Mouse (Mus musculus) retina, adult 2 months (tissue): Measurements from ENCODE around the gene Cpa3.

ENCODE experiments used
- DNase-seq: peaks from one replicate; pipeline ENCODE4 v3.0.0-alpha.2; 2012; ENCODE audit warnings: low read depth, low spot score

The Cpa3 gene

DNA sequence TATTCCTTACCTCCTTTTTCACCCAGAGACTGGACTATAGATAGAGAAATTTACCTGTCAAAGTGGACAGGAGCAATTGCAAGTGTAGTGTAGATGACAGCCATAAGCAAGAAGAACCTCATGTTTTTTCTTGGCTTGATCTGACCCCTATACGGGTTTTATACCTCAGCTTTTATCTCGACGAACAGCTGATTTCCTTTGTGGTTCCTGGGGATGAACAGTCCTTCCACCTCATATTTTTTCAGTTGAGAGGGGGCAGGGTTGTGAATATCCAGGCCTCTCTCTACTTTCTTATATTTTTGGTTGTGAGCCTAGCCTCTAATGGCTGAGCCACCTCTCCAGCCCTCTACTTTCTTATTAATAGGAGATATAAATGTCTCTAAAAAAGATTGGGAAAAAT is at the start of gene Cpa3:
Cpa3 (minus strand) TSS at position 132 of the 400 bp plus-strand sequence.
- no peak for DNase-seq

DNA sequence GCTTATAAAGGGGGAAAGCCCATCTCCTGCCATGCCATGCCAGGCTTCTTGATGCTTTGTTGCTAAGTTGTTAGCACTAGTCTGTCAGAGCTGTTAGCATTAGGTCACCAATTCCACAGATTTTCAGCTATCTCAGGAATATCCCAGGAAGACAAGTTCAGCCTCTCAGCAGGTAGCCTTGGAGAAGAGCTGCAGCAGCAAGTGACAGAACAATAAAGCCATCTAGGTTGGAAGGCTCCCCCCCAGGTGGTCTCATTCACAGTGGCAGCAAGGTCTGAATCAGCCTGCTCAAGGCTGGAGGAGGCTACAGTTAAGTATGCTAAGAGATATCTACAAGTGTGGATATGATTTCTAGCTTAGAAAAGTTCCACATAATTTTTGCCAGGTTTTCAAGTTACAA is 49.4 kb upstream of the Cpa3 start:
- DNase-seq, result no peak

DNA sequence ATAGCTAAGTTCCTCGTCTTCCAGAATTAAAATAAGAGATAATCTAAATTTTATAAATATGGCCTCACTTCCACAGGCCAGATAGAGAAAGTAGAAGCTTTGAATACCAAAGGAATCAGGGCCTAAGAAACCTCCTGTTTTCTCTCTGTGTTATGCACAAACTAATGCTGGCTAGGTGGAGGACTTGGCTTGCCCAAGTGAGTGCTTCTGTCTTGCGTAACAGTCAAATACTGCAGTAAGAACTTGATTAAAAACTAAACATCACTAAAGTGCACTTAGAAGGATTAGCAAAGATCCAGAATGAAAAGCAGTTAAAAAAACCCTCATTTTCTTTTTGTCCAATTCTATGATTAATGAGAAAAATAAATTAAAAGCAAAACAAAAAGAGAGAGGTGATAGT is 46.8 kb upstream of the Cpa3 start:
- DNase-seq, result no peak

DNA sequence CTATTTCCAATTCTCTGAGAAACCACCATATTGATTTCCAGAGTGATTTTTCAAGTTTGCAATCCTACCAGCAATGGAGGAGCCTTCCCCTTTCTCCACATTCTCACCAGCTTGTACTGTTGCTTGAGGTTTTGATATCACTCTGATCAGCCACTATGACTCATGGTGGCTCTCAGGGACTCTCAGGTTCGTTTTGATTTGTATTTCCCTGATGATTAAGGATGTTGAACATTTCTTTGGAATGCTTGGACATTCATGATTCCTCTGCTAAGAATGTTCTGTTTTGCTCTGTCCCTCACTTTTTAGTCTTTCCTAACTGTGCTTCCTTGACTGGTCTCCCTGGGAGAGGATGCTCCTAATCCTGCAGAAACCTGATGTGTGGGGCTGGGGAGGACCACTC is 39.8 kb upstream of the Cpa3 start:
- no peak for DNase-seq

DNA sequence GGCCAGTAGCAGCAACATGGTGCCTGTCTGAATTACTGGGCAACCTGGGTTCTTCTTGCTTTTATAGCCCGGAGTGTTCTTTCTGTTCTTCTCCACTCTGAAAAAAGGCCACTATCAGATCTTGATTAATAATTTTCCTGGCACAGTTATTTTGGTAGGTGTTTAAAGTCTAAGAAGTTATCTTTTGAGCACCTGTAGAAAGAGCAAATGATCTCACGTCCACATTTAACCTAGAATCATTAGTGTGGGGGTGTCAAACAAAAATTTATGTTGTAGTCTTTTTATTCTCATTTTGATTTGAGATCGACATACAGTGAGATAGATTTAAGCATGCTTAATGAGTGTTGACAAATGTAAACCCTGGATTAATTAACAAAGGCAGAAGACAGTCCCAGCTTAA is 33.7 kb upstream of the Cpa3 start, which contains the start of gene Cpb1:
Cpb1 (minus strand) TSS at position 101 of the 400 bp plus-strand sequence.
- DNase-seq, result no peak

DNA sequence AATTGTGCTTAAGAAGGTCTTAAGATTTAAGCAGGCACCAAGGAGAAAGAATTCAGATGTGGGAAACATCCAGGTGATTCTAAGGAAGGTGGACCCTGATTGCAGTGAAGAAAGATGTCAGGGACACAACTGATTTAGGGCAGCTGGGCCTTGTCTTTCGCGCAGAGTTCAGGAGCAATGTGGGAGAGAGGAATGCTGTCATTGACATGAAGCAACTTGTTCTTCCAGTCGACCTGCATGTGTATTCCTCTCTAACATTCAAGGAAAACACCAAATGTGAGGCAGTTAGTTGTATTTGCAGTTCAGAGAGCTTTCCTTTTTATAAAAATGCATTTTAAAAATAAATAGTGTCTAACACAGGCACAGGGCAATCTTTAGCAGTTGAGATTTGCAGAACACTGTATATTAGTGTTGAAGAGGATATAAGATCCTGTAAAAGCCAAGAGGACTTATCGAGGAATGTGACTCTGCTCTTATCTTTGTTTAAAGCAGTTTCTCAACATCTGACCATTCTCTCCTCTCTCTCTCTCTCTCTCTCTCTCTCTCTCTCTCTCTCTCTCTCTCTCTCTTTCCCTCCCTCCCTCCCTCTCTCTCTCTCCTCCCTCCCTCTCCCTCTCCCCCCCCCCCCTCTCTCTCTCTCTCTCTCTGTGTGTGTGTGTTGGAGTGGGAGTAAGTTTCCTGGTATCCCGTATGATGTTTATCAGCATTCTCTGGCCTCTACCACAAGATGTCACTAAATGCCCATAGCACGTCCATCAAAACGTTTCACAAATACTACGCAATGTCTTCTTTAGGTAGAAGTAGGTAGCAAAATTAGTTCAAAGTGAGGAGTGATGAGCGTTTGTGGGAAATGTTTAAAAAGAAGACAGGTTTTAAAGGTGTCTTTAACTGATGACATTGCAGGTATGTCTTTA is 12.8 kb upstream of the Cpa3 start:
- DNase-seq, result peak; percentile 2

DNA sequence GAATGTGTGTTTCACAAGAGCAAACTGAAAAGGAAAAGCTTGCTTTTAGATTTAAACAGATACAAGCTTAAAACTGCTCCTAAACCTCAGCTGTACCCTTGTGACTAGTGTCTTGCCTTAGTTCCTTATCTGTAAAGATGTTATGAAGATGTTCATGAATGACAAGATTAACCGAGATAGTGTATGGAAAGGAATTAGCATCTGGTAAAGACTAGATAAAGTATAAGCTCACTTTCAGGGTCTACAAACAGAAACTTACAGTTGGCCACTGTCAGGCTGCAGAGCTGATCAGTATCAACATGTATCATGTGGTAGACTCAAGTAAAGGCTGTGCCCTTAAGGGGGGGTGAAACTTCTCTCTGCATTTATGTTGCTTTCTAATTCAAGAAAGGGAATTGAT is 1.9 kb upstream of the Cpa3 start:
- DNase-seq, result no peak

DNA sequence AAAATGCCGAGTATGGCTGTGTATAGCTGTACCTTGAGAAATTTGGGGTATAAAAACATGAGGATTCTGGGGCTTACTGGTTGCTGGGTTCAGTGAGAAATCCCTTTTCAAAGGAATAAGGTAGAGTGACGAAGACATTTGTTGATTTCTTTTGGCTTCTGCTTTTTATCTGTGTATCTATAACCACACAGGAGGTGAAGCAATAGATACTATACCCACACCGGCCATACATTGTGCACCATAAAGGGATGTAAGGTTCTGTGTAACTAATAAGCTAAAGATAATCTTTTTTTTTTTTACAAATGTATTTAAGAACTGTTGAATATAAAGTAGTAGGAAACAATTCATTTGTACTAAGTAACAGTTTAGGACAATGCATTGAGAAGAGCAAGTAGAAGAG is 2.2 kb downstream of the Cpa3 start:
- no peak for DNase-seq

DNA sequence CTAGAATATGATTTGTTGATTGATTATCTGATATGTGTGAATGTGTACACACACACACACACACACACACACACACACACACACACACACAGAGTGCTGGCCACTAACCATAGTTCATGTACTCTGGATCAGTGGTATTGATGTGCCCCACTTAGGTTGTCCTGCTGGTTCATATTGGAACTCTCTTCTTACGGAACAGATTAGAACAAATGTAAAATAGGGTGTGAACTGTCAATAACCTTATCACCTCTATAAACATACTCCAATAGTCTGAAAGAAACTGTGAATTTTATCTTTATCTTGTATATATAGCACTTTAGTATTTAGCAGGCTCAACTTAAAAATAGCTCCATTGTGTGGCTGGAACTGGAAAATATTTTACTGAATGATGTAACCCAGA is 5.0 kb downstream of the Cpa3 start:
- DNase-seq, result no peak

DNA sequence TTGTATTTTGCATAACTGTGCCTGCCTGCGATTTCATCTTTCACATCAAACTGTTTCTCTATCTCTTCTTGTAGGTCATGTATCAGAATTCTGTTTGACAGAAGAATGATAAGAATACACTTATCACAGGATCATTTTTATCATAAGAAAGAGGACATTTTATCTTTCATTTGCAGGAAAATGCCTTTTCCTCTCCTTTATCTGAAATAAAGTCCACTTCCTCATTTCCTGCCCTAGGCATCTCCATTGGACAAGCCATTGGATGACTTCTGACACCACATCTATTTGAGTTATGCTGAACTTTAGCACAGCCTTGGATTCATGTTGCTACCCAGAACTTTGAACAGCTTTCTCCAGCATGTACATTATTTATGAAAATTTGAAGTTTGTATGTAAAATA is 13.0 kb downstream of the Cpa3 start:
- no peak for DNase-seq

DNA sequence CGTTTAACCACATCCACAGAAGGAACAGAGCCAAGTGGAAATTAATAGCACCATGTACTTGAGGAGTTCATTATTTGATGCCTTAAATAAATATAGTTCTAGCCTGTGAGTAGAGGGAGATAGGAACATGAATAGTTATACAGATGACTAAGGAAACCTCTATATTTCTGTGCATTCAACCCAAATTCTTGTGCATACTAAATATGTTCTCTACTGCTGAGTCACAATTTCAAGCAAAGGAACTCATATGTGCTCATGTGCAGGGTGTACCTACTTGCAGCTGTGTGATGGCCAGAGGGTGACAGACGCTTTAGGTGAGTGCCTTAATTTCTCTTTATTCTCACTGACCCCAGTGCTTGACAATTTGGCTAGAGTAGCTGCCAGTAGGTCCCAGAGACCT is 16.6 kb downstream of the Cpa3 start:
- no peak for DNase-seq

DNA sequence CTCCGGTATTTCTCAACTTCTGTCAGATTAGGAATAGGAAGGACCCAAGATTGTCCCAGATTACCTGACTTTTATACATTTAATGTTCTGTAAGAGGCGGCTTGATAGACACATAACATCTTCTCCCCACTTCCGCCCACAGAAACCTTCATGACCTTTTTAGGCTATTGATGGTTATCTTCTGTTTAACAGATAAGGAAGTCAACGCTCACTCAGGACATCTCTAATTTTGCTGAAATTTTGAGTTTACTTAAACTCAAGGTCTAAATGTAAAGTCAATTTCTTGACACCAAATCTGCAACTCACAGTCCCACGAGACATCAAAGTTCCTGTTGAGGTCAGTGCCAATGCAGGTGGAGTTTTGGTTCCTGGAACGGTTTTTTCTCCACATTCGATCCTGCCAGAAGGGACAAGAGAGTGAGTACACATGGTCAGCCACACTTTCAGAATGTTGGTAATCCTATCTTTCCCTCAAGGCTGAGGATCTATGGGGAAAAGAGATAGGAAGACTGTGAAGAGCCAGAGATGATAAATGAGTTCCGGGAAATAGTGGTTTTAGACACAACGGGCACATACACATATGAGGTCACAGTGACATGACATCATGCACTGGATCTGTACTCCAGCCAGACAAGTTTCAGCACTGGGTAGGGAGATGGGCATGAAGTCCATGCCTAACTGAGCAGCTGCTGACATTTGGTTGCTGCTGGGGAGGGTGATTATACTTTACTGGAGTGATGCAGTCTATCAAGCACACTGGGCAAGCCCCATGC is 18.9 kb downstream of the Cpa3 start:
- DNase-seq, result no peak

DNA sequence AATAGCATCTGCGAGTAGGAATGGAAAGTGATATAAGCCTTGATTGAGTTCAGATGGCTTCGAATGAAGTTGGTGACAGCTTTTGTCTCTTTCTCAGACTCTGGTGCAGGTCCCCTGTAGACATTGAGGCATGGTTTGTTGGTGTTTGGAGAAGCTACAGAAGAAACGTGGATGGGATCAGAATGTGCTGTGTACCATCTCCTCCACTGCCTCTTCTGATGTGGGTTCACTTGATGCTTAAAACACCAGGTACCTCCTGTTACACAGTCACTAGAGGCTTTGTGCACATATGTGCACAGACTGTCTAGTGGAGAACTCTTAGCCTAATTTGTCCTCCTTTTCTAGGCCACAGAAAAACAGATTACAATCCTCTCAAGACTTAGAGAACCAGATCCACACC is 19.8 kb downstream of the Cpa3 start:
- DNase-seq, result no peak

DNA sequence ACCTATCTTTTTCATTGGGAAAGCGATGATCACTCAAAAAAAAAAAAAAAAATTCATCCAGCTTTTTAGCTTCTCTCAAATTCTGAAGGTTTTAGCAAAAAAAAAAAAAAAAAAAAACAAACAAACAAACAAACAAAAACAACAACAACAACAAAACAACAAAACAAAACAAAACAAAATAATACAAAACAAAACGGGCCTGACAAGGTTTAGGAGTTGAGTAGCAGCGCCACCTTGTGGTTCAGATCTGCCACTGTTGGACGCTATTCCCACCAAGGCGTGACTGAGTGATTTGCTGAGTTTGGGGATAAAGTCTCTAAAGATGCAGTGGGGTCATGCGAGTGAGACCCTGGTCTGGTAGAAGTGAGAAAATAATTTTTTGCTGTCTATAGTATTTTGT is 43.1 kb downstream of the Cpa3 start:
- peak; percentile 33 for DNase-seq

DNA sequence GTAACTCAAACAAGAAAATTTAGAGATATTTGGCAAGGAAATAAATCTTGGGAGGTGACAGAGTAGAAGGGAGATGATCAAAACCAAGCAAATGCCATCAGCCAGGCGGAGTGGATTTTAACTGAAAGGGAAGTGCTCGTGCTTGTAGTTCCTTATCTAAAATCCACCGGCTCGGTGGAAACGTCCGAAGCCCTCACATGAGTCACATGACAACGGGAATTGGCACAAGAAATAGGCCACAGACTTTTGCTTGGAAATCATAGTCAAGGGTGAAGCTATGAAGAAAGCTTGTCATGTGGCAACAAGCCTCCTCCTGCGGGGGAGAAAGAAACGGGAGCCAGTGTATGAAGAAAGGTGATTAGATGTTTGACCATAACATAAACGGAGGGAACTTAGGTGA is 44.1 kb downstream of the Cpa3 start:
- no peak for DNase-seq

DNA sequence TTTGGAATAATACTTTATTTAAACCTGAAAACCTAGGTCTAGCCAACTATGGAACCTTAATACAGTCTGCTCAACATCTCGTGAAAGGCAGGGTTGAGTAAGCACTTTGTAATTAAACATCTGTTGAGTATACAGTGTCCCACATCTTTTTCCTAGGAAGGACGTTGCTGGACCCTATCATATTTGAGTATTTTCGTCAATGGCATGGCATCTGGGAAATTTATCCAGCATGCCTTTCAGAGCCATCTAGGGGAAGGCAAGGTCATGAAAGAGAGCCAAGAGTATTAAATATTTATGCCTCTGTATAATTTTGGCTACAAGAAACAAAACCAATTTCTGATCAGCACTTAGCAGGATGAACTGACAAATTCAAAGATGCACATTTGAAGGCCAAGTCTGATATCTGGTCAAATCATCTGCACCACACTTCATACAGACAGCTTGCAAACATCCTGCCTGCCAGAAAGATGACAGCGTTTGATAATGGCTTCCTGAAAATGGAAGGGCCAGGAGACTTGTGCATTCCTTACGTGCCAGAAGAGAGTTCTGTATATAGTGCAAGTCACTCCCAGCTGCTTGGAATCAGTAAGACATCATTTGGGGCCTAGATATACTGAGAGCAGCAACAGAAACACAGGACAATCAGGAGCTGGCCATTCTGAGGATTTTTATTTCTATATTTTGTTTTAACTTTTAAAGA is 52.9 kb downstream of the Cpa3 start:
- DNase-seq, result no peak

DNA sequence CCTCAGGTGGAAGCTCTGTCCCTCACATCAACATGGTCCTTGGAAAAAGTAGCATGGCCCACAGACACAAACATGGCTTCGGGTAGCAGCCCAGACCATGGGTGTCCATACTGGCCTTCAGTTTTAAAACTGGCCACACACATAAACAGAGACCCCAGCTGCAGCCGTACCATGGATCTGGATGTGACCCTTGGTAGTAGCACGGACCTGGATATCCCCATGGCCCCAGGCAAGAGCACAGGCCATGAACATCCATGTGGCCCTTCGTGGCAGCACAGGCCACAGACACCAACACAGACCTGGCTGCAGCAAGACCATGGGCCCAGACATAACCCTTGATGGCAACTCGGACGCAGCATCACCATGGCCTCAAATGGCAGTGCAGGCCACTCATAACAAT is 69.6 kb downstream of the Cpa3 start:
- no peak for DNase-seq

DNA sequence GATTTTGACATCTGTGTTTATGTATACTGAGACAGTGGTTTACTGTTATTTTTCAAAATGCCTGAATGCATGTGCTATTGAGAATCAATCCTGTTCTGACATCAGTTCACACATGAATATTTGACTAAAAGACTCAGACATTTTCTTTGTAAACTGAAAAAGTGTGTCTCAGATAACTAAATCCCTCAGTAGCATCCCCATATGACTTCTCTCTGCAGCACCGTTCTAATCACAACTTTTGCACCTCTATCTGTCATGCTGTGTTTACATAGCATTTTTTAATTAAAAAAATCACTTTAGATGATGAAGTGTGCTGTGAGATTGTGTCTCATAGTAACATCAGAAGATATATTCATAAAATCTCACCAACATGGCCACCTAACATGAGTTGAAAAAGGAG is 74.5 kb downstream of the Cpa3 start:
- no peak for DNase-seq
